Mouse (Mus musculus) gastrocnemius, adult 2 months (tissue): ENCODE measurements around the gene Kdm4b. TPM values are rescaled to one million over a fixed set of nuclear protein-coding genes. Genes with fewer than 3 reads are reported as not detected.

Experiments used
- DNase-seq: peaks from one replicate; pipeline ENCODE4 v3.0.0; 2022
- H3K27ac ChIP-seq: fragments of 200-600 bp; 2 replicates; pipeline ENCODE4 v1.8.1; 2022; ENCODE audit warnings: mild to moderate bottlenecking
- H3K4me3 ChIP-seq: fragments of 200-600 bp; 2 replicates; pipeline ENCODE4 v1.8.1; 2022; ENCODE audit warnings: mild to moderate bottlenecking, moderate library complexity
- CTCF ChIP-seq: fragments of 200-600 bp; IDR thresholded peaks from 2 replicates; pipeline ENCODE4 v1.8.1; 2022; ENCODE audit warnings: antibody characterized with exemption, mild to moderate bottlenecking, moderate library complexity
- intact Hi-C: fragments of 180-260 bp; cut with DNase I; formaldehyde crosslinking; loops from one replicate; pipeline ENCODE4 v1.15.1; 2025
- total RNA-seq, 2 experiments: library from RNA; stranded (reverse); gene quantifications; 2 replicates each; pipeline ENCODE4 v1.2.3; 2021

Kdm4b gene
- total RNA-seq, 2 experiments from 2014 or later: 25.6 to 27.3 TPM

- no peak for DNase-seq
- no peak overlapping the region for H3K4me3 ChIP-seq
- intact Hi-C loops: no loop called here
- no peak for TF ChIP-seq CTCF
- no peak overlapping the region for H3K27ac ChIP-seq
Observed at GRCm38 (mm10) chr17:56384903-56385302, 59.0 kb downstream of the Kdm4b start.

- no peak for DNase-seq
- Histone ChIP-seq H3K4me3 (no peak overlapping the region), H3K27ac (no peak overlapping the region)
- intact Hi-C loops: no loop called here
- no peak for TF ChIP-seq CTCF
Observed at GRCm38 (mm10) chr17:56387612-56388011, 61.8 kb downstream of the Kdm4b start.

- intact Hi-C loops: no loop called here
- H3K4me3 ChIP-seq: no peak overlapping the region
- TF ChIP-seq CTCF: no peak
- no peak overlapping the region for H3K27ac ChIP-seq
- DNase-seq: no peak
Observed at GRCm38 (mm10) chr17:56393238-56393637, 67.4 kb downstream of the Kdm4b start.

GRCm38 (mm10) chr17:56393889-56394288, 68.0 kb downstream of the Kdm4b start:
- no peak overlapping the region for H3K4me3 ChIP-seq
- intact Hi-C loops: no loop called here
- no peak for DNase-seq
- TF ChIP-seq CTCF: no peak
- no peak overlapping the region for H3K27ac ChIP-seq

GRCm38 (mm10) chr17:56396051-56396450, 70.2 kb downstream of the Kdm4b start:
- Histone ChIP-seq H3K4me3 (no peak overlapping the region), H3K27ac (no peak overlapping the region)
- intact Hi-C loops: no loop called here
- DNase-seq: no peak
- TF ChIP-seq CTCF: no peak

- Histone ChIP-seq H3K27ac (peak overlapping the region; percentile 71), H3K4me3 (no peak overlapping the region)
- peak; percentile 57 for DNase-seq
- no peak for TF ChIP-seq CTCF
- intact Hi-C loops: loop anchor here (2.0 kb wide), 1 partner anchor 43 kb away; no protein-coding TSS in a partner anchor
Observed at GRCm38 (mm10) chr17:56400221-56400620, 74.4 kb downstream of the Kdm4b start.

- no peak overlapping the region for H3K4me3 ChIP-seq
- DNase-seq: peak; percentile 76
- TF ChIP-seq CTCF: no peak
- H3K27ac ChIP-seq: peak overlapping the region; percentile 71
- intact Hi-C loops: loop anchor here (2.0 kb wide), 1 partner anchor 44 kb away; no protein-coding TSS in a partner anchor
Observed at GRCm38 (mm10) chr17:56401051-56401521, 75.2 kb downstream of the Kdm4b start.

GRCm38 (mm10) chr17:56405341-56405740, 79.5 kb downstream of the Kdm4b start:
- intact Hi-C loops: no loop called here

GRCm38 (mm10) chr17:56405856-56406840, 80.3 kb downstream of the Kdm4b start:
- H3K27ac ChIP-seq: no peak overlapping the region
- no peak overlapping the region for H3K4me3 ChIP-seq
- TF ChIP-seq CTCF: no peak
- intact Hi-C loops: no loop called here
- DNase-seq: peak; percentile 51

More at GRCm38 (mm10) chr17:56405341-56405740, 79.5 kb downstream of the Kdm4b start:
- TF ChIP-seq CTCF: no peak
- no peak for DNase-seq
- no peak overlapping the region for H3K4me3 ChIP-seq
- no peak overlapping the region for H3K27ac ChIP-seq

- intact Hi-C loops: no loop called here
- no peak for DNase-seq
- no peak overlapping the region for H3K27ac ChIP-seq
- TF ChIP-seq CTCF: no peak
- H3K4me3 ChIP-seq: no peak overlapping the region
Observed at GRCm38 (mm10) chr17:56406878-56407277, 81.0 kb downstream of the Kdm4b start.

- intact Hi-C loops: no loop called here
- no peak for DNase-seq
Observed at GRCm38 (mm10) chr17:56407379-56407778, 81.5 kb downstream of the Kdm4b start.

GRCm38 (mm10) chr17:56408965-56409625, 83.2 kb downstream of the Kdm4b start:
- Histone ChIP-seq H3K4me3 (no peak overlapping the region), H3K27ac (no peak overlapping the region)
- no peak for TF ChIP-seq CTCF
- no peak for DNase-seq
- intact Hi-C loops: no loop called here

More at GRCm38 (mm10) chr17:56407379-56407778, 81.5 kb downstream of the Kdm4b start:
- TF ChIP-seq CTCF: no peak
- Histone ChIP-seq H3K4me3 (no peak overlapping the region), H3K27ac (no peak overlapping the region)

GRCm38 (mm10) chr17:56409759-56410158, 83.9 kb downstream of the Kdm4b start:
- intact Hi-C loops: no loop called here

More at GRCm38 (mm10) chr17:56409759-56410158, 83.9 kb downstream of the Kdm4b start:
- TF ChIP-seq CTCF: no peak
- no peak for DNase-seq
- Histone ChIP-seq H3K27ac (no peak overlapping the region), H3K4me3 (no peak overlapping the region)
